Mouse (Mus musculus): Measurements from ENCODE around the gene Sf3b5. TPM values are rescaled to one million over a fixed set of nuclear protein-coding genes. Genes with fewer than 3 reads are reported as not detected.

Sf3b5 gene
- 35.9 and 40.7 TPM in 2 replicates for polyA plus RNA-seq (2014; fragmentation: Nextera tagmentation; extraction: Ambion mirVana)

DNA sequence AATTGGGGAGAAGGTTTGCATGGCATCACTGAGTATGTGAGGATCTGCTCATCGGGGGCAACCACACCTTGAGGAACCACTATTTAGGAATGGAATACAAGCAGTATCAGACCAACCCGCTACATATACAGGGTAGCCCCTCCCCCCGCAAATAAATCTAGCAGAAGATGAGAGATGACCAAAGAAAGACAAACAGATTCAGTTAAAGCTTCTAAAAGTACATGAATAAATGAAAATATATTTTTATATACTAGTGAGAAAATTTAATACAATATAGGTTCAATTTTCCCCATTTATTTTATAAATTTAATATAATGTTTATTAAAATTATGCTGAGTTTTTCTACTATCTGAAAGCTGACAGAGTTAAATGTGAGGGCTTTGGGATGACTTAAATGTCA lies at the start of gene Sf3b5:
TSS of gene Sf3b5 (plus strand) at position 301 of the 400 bp plus-strand sequence.
- Histone ChIP-seq H3K27ac (ENCODE audit: low read depth, low read length) (no peak within 1 kb of the TSS), H3K9ac (ENCODE audit: low read length) (no peak within 1 kb of the TSS), H3K27me3 (ENCODE audit: control insufficient read depth, insufficient read depth, low read length) (no peaks in the 10 kb centered on the region), H3K9me3 (ENCODE audit: control insufficient read depth, low read length) (no peaks in the 10 kb centered on the region), H3K4me2 (ENCODE audit: low read depth) (no peak within 1 kb of the TSS), H3K36me3 (ENCODE audit: control insufficient read depth, insufficient read depth, low read length) (no peaks in the 10 kb centered on the region), H3K4me3 (ENCODE audit: low read depth, low read length) (no peak within 1 kb of the TSS), H3K4me1 (ENCODE audit: control insufficient read depth, insufficient read depth, low read length) (peaks cover 5% of the 10 kb centered on the region; the same call in 1 of the 2 replicates)
- no peak for DNase-seq (ENCODE audit: low spot score)
- 87% methylated on average over 3 of the region's 3 CpGs for WGBS
- ATAC-seq (ENCODE audit: insufficient read depth, low FRiP score, low TSS enrichment), result no peak

DNA sequence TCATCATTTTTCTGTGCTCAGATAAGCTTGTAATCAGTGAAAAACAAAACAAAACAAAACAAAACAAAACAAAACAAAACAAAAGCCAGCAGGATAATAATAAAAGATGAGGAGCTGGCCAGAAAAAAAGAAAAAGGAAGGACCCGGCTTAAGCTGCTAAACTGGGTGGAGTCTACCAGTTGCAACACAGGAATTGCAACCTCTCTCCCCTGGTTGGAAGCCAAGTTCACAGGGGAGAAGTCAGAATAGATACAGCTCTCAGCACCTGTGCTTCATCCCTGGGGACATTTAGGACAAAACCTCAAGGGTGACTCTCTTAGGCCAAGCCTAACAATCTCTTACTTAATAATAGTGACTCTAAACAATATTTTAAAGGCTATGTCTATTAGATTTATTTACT lies 49.3 kb upstream of the Sf3b5 start:
- WGBS, result 68% methylated on average over 1 of the region's 1 CpGs
- H3K4me2 ChIP-seq (ENCODE audit: low read depth), result no peak overlapping the region
- no peaks in the 10 kb centered on the region for H3K36me3 ChIP-seq (ENCODE audit: control insufficient read depth, insufficient read depth, low read length)
- H3K4me1 ChIP-seq (ENCODE audit: control insufficient read depth, insufficient read depth, low read length), result no peaks in the 10 kb centered on the region
- H3K27ac ChIP-seq (ENCODE audit: low read depth, low read length), result no peak overlapping the region
- no peak overlapping the region for H3K4me3 ChIP-seq (ENCODE audit: low read depth, low read length)
- ATAC-seq (ENCODE audit: insufficient read depth, low FRiP score, low TSS enrichment), result no peak
- H3K27me3 ChIP-seq (ENCODE audit: control insufficient read depth, insufficient read depth, low read length), result no peaks in the 10 kb centered on the region
- no peak for DNase-seq (ENCODE audit: low spot score)
- H3K9me3 ChIP-seq (ENCODE audit: control insufficient read depth, low read length), result no peaks in the 10 kb centered on the region
- no peak overlapping the region for H3K9ac ChIP-seq (ENCODE audit: low read length)

GRCm38 (mm10) chr10:12957271-12957670 lies 47.9 kb upstream of the Sf3b5 start:
- ATAC-seq (ENCODE audit: insufficient read depth, low FRiP score, low TSS enrichment) (no peak), DNase-seq (ENCODE audit: low spot score) (no peak)
- Histone ChIP-seq H3K4me3 (ENCODE audit: low read depth, low read length) (no peak overlapping the region), H3K27me3 (ENCODE audit: control insufficient read depth, insufficient read depth, low read length) (no peaks in the 10 kb centered on the region), H3K36me3 (ENCODE audit: control insufficient read depth, insufficient read depth, low read length) (no peaks in the 10 kb centered on the region), H3K4me1 (ENCODE audit: control insufficient read depth, insufficient read depth, low read length) (no peaks in the 10 kb centered on the region), H3K4me2 (ENCODE audit: low read depth) (no peak overlapping the region), H3K9me3 (ENCODE audit: control insufficient read depth, low read length) (no peaks in the 10 kb centered on the region), H3K9ac (ENCODE audit: low read length) (no peak overlapping the region), H3K27ac (ENCODE audit: low read depth, low read length) (no peak overlapping the region)
- WGBS, result 76% methylated on average over 4 of the region's 4 CpGs

DNA sequence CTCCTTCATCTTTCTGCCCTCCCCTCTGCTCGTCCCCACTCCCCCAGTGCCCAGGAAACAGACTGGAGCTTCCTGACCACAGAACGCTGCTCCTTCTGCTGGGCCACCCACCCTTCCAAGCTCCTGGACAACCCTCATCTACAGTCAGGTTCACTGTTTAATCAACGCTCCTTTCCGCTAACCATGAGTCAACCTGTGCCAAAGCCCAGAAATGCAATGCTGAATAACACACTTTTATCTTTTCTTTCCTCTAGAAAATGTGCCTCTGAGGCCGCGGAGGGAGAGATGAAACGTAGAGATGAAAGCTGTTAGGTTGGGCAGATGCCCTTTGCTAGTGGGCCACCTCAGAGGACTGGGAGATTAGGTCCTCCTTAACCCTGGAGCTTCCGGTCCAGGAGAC lies 43.6 kb upstream of the Sf3b5 start:
- DNase-seq (ENCODE audit: low spot score) (no peak), ATAC-seq (ENCODE audit: insufficient read depth, low FRiP score, low TSS enrichment) (no peak)
- H3K9ac ChIP-seq (ENCODE audit: low read length), result no peak overlapping the region
- no peaks in the 10 kb centered on the region for H3K9me3 ChIP-seq (ENCODE audit: control insufficient read depth, low read length)
- H3K4me1 ChIP-seq (ENCODE audit: control insufficient read depth, insufficient read depth, low read length), result no peaks in the 10 kb centered on the region
- 88% methylated on average over 8 of the region's 8 CpGs for whole genome bisulfite sequencing
- no peak overlapping the region for H3K4me2 ChIP-seq (ENCODE audit: low read depth)
- no peak overlapping the region for H3K4me3 ChIP-seq (ENCODE audit: low read depth, low read length)
- no peaks in the 10 kb centered on the region for H3K36me3 ChIP-seq (ENCODE audit: control insufficient read depth, insufficient read depth, low read length)
- no peaks in the 10 kb centered on the region for H3K27me3 ChIP-seq (ENCODE audit: control insufficient read depth, insufficient read depth, low read length)
- H3K27ac ChIP-seq (ENCODE audit: low read depth, low read length), result no peak overlapping the region

DNA sequence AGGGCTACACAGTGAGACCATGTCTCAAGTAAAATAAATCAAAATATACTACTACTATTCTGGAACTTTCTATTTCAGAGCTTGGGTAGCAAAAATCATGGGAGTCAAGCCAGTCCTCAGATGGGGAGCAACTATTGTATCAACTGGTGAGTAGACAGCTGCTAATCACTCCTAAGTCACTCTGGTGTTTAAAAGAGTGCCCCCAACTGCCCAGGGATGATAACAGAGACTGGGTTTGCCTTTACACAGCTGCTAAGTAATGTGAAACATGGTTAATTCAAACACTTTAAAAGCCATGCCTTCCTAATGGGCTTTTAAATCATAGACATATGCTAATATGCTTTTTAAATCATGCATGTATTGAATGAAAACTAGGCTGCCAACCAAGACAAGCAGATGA lies 42.9 kb upstream of the Sf3b5 start:
- no peaks in the 10 kb centered on the region for H3K36me3 ChIP-seq (ENCODE audit: control insufficient read depth, insufficient read depth, low read length)
- H3K27me3 ChIP-seq (ENCODE audit: control insufficient read depth, insufficient read depth, low read length), result no peaks in the 10 kb centered on the region
- no peaks in the 10 kb centered on the region for H3K9me3 ChIP-seq (ENCODE audit: control insufficient read depth, low read length)
- ATAC-seq (ENCODE audit: insufficient read depth, low FRiP score, low TSS enrichment) (no peak), DNase-seq (ENCODE audit: low spot score) (no peak)
- no peak overlapping the region for H3K27ac ChIP-seq (ENCODE audit: low read depth, low read length)
- no peak overlapping the region for H3K4me2 ChIP-seq (ENCODE audit: low read depth)
- H3K4me3 ChIP-seq (ENCODE audit: low read depth, low read length), result no peak overlapping the region
- H3K4me1 ChIP-seq (ENCODE audit: control insufficient read depth, insufficient read depth, low read length), result no peaks in the 10 kb centered on the region
- no peak overlapping the region for H3K9ac ChIP-seq (ENCODE audit: low read length)

GRCm38 (mm10) chr10:12963362-12964147 lies 41.6 kb upstream of the Sf3b5 start:
- Histone ChIP-seq H3K27me3 (ENCODE audit: control insufficient read depth, insufficient read depth, low read length) (no peaks in the 10 kb centered on the region), H3K36me3 (ENCODE audit: control insufficient read depth, insufficient read depth, low read length) (no peaks in the 10 kb centered on the region), H3K4me2 (ENCODE audit: low read depth) (peak overlapping the region; percentile 78), H3K4me1 (ENCODE audit: control insufficient read depth, insufficient read depth, low read length) (no peaks in the 10 kb centered on the region), H3K9ac (ENCODE audit: low read length) (peak overlapping the region; percentile 70), H3K4me3 (ENCODE audit: low read depth, low read length) (peak overlapping the region; percentile 69), H3K9me3 (ENCODE audit: control insufficient read depth, low read length) (no peaks in the 10 kb centered on the region), H3K27ac (ENCODE audit: low read depth, low read length) (no peak overlapping the region)
- ATAC-seq (ENCODE audit: insufficient read depth, low FRiP score, low TSS enrichment) (peak; percentile 51), DNase-seq (ENCODE audit: low spot score) (no peak)
- WGBS, result 5% methylated on average over 29 of the region's 29 CpGs

GRCm38 (mm10) chr10:12964151-12965075 lies 40.7 kb upstream of the Sf3b5 start, which contains the start of gene Stx11:
Stx11 (minus strand) TSS chr10:12964298.
- Histone ChIP-seq H3K9me3 (ENCODE audit: control insufficient read depth, low read length) (no peaks in the 10 kb centered on the region), H3K9ac (ENCODE audit: low read length) (peak within 1 kb of the TSS; percentile 70), H3K4me3 (ENCODE audit: low read depth, low read length) (peak within 1 kb of the TSS; percentile 69), H3K4me2 (ENCODE audit: low read depth) (peak within 1 kb of the TSS; percentile 78), H3K4me1 (ENCODE audit: control insufficient read depth, insufficient read depth, low read length) (no peaks in the 10 kb centered on the region), H3K36me3 (ENCODE audit: control insufficient read depth, insufficient read depth, low read length) (no peaks in the 10 kb centered on the region), H3K27me3 (ENCODE audit: control insufficient read depth, insufficient read depth, low read length) (no peaks in the 10 kb centered on the region), H3K27ac (ENCODE audit: low read depth, low read length) (no peak within 1 kb of the TSS)
- ATAC-seq (ENCODE audit: insufficient read depth, low FRiP score, low TSS enrichment) (peak; percentile 93), DNase-seq (ENCODE audit: low spot score) (peak; percentile 82)
- 3% methylated on average over 50 of the region's 56 CpGs for WGBS

DNA sequence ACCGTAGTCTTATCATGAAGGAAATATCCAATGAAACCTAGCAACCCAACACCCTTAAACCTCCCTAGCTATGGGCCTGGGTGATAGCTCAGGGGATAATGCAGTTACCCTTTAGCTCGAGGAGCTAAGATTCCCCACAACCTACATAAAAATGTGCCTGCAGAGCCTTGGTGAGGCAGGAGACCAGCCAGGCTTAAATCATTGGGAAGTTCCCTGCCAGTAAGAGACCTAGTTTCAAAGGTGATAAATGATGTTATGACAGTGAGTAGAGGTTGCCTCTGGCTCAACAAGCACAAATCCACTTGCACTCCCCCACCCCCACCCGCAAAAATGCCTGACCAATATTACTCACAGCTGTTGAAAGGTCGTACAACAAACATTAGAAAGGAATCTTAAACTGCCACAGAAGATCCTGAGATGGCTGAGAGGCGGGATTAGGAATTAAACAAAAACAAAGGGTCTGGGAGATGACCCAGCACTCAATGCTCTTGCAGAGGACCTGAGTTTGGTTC lies 39.4 kb upstream of the Sf3b5 start:
- H3K36me3 ChIP-seq (ENCODE audit: control insufficient read depth, insufficient read depth, low read length), result no peaks in the 10 kb centered on the region
- no peak overlapping the region for H3K27ac ChIP-seq (ENCODE audit: low read depth, low read length)
- no peak overlapping the region for H3K4me3 ChIP-seq (ENCODE audit: low read depth, low read length)
- no peak overlapping the region for H3K4me2 ChIP-seq (ENCODE audit: low read depth)
- 81% methylated on average over 5 of the region's 5 CpGs for whole genome bisulfite sequencing
- H3K4me1 ChIP-seq (ENCODE audit: control insufficient read depth, insufficient read depth, low read length), result no peaks in the 10 kb centered on the region
- ATAC-seq (ENCODE audit: insufficient read depth, low FRiP score, low TSS enrichment) (no peak), DNase-seq (ENCODE audit: low spot score) (no peak)
- no peaks in the 10 kb centered on the region for H3K9me3 ChIP-seq (ENCODE audit: control insufficient read depth, low read length)
- H3K27me3 ChIP-seq (ENCODE audit: control insufficient read depth, insufficient read depth, low read length), result no peaks in the 10 kb centered on the region
- H3K9ac ChIP-seq (ENCODE audit: low read length), result no peak overlapping the region
